Mouse (Mus musculus) right cerebral cortex, postnatal 14 days (tissue): ENCODE results near the gene 1700021F05Rik.
"Not testable (repeated sequence)": the region's sequence is repeated elsewhere in the genome, so short reads cannot be mapped to it uniquely, and the experiment has no call there.

Source experiments
- DNase-seq: peaks from one replicate; pipeline ENCODE4 v3.0.0; 2022

1700021F05Rik gene

DNA sequence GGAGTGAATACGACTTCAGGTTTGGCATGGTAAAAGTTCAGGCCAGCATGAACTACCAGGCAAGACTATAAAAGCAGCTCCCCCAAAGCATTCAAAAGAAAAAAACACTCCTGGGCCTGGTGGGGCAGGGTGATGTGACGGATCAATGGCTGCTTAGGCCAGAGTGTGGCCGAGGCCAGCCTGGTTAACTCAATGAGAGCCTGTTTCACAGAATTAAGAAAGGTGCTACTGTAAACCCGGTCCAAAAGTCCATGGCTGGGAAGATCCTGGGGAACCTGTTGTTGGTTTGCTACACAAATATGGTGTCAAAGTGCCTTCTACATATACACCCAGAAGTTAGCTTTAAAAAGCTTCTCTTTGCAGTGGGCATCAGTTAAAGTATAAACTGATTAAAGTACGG, 2.0 kb downstream of the 1700021F05Rik start:
- no peak for DNase-seq

DNA sequence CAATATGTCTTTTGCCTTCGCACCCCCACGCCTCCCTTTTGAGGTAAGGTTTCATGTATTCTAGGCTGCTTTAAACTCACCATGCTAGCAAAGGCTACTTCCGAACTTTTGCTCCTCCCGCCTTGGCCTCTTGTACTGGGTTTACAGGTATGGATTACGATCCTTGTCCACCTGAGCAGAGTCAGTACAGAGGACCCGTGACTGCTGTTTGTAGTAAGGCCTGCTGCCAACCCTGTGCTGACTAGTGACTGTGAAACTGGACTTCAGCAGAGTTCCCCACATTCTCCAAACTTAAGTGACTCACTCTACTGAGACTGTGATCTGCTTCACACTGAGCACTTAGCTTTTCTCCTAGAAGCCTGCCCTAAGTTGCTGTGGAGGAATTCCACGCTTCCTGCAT, 3.1 kb downstream of the 1700021F05Rik start:
- no peak for DNase-seq

GRCm38 (mm10) chr10:43534382-43534781, 6.4 kb downstream of the 1700021F05Rik start:
- DNase-seq, result no peak

DNA sequence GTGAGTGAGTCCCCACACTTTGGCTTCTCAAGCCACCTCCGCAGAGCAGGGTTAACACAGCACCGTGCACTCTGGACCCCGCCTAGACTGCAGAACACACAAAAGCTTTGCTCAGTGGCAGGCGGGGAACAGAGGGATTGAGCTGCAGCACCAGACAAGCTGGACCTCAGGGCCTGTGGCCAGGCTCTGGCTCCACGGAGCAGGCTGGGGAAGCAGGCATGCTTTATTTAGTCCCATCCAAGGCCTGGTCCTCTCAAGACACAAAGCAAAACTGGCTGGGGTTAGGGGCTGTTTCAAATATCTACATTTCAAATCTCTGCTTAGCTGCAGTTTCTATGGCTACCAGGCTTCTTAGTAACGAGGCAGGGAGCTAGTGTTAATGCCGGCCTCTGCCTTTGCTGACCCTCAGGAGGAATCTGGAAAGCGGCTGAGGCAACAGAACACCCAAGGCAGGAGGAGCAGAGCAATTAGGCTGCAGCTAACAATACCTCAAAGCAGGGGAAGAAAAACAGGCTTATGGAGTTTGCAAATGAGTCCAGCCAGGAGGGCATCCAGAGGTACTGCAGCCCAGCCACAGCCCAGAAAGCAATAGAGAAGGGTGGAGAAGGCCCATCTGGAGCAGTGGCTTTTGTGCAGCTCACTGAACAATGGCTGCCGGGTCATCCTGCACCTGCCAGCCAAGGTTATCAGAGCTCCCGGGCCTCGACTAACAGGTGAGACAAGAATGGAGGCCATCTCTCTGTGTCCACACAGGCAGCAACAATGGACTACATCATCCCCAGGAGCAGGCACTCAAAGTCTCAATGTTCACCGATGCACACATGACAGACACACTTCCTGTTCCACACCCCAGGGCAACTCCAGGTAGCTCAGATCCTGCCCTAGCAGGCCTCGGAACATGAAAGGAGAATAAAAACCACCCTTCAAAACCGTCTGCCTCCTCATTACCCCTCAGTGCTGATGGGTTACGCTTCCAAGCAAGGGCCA, 13.2 kb downstream of the 1700021F05Rik start:
- no peak for DNase-seq

DNA sequence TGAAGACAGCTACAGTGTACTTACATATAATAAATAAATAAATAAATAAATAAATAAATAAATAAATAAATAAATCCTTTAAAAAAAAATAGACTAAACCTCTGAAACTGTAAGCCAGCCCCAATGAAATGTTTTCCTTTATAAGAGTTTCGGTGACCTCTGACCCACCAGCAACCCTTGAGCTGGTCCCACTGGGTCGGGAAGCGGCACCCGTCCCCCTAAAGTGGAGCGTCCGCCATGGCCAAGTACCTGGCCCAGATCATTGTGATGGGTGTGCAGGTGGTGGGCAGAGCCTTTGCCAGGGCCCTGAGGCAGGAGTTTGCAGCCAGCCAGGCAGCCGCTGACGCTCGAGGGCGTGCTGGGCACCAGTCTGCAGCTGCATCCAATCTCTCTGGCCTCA, 16.9 kb downstream of the 1700021F05Rik start, which contains the start of gene Gm9803:
TSS of gene Gm9803 (plus strand) at position 154 of the 400 bp plus-strand sequence.
- not testable (repeated sequence) for DNase-seq

DNA sequence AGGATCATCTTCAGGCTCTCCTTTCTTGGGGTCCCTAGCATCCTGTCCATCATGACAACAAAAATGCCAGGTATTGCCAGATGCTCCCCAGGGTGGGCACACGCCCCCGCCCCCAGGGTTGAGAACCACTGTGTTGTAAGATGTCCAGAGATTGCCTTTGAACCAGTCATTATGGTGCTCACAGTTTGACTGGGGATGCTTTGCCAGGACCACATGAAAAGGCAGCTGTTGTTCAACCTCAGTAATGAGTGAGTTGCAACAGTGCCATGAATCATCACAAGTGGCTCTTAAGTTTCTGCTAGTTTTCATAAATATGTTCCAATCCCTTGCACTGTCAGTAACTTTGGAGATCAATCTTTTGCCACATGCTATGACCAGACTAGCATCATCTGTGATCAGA, 20.8 kb downstream of the 1700021F05Rik start:
- no peak for DNase-seq

DNA sequence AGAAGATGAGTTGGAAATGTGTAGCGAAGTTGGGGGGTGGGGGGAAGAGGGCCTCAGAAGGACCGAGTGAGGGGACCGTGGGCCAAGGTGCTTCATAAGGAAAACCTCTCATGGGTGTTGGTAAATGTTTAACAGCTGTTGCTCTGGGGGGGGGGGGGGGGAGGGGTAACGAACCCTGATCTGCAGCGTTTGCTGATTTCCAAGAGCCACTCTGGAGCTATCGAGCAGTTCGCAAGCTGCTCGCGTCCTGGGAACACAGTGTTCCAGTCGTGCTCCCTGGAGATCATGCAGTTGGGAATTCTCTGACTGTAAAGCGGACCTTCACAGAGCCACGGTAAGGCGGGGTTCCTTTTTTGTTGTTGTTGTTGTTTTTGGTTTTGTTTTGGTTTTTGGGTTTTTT, 22.4 kb downstream of the 1700021F05Rik start:
- no peak for DNase-seq

- no peak for DNase-seq
Observed at GRCm38 (mm10) chr10:43517836-43518235, 23.0 kb downstream of the 1700021F05Rik start.

- no peak for DNase-seq
Observed at GRCm38 (mm10) chr10:43516992-43517660, 23.7 kb downstream of the 1700021F05Rik start.

DNA sequence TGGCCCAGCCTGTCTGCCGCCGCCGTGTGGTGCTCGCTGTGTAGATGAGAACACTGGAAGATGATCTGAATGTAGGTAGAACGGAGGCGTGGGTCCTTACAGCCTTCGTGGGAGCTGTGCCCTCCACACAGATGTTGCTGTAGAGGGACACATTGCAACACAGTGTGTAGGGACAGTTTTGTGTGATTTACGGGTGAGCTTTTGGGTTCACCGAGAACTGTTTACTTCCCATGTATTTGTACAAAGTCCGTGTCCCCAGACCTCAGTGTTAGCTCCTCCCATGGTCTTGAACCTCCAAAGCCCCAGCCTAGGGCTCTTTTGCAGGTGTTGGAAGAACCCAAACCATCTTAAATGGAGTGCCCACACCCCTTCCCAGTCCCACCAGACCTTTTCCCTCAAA, 27.8 kb downstream of the 1700021F05Rik start:
- DNase-seq, result no peak

- no peak for DNase-seq
Observed at GRCm38 (mm10) chr10:43509228-43509627, 31.6 kb downstream of the 1700021F05Rik start.

DNA sequence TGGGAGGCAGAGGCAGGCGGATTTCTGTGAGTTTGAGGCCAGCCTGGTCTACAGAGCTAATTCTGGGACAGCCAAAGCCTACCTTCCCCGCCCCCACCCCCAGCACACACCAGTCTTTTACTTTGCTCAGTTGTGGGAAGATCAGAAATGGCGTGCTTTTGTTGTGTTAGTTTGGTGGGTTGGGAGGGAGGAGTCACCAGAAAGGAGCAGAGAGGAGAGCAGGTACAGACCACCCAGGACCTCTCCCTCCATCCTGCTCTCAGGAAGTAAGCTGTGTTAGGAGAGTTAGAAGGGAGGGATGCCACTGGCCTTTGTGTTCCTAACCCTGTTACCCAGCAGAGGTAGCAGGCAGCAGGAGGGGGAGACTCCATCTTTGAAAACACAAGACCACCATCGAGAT, 33.7 kb downstream of the 1700021F05Rik start:
- DNase-seq, result no peak

- no peak for DNase-seq
Observed at GRCm38 (mm10) chr10:43504291-43504690, 36.5 kb downstream of the 1700021F05Rik start.

DNA sequence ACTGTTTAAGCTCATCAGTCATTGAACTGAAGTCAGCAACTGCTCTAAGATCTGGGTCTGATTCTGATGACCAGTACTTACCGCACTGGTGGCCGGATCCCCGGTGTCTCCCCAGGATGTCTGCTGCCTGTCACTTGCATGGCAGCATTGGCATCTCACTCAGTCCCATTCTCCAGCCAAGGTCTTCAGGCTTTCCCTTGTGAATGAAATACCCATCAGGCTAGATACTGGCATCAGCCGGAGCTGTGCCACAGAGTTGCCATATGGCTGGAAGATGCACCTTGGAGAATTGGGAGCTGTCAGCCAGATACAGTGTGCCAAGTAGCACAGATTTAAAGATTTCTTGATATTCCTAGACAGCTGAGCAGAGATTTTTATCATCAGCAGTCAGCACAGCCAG, 38.2 kb downstream of the 1700021F05Rik start:
- no peak for DNase-seq

GRCm38 (mm10) chr10:43490846-43491245, 49.9 kb downstream of the 1700021F05Rik start:
- no peak for DNase-seq

DNA sequence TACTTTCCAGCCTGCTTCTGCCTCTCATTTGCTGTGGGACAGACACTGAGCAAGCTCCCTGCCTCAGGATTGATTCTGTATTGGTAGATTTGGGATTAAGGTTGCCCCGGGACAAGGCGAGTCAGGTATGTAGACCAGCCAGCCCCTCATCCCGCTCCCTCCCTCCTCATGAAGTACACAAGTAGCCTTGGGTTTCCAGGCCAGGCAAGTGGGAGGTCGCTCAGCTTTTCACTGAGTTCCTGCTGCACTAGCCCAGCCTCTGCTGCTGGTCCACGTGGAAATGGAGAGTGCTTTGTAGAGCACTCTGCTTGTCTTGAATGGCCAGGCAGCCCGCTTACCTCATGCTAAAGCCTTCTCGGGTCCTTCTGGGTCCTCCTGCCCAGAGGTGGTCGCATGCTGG, 50.8 kb downstream of the 1700021F05Rik start:
- no peak for DNase-seq

GRCm38 (mm10) chr10:43489550-43489949, 51.2 kb downstream of the 1700021F05Rik start:
- DNase-seq, result no peak

DNA sequence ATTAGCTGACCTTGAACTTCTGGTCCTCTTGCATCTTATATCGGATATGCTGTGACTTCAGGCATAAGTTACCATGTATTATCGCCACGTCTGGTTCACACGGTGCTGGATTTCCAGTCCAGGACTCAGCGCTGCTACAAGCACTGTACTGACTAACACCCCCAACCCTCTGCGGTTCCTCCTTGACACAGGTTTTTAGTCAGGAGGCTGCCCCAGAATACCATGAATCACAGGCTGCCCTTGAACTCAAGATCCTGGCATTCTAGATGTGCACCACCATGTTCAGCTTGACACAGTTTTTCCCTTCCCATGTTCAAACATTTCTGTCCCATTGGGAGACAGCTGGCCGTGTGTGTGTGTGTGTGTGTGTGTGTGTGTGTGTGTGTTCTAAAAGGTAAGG, 51.7 kb downstream of the 1700021F05Rik start:
- DNase-seq, result no peak

DNA sequence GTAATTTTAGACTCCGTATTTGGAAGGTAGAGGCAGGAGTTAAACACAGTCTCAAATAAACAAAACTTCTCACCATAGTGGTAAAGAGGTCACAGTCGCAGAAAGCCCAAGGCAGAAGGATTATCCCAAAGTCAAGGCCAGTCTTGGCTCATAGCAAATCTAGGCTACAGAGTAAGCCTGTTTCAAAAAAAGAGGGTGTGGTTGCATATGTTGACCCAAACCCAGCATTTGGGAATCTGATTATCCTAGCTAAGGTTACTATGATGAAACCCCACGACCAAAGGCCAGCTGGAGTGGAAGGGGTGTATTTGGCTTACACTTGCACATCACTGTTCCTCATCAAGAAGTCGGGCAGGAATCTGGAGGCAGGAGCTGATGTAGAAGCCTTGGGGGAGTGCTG, 52.5 kb downstream of the 1700021F05Rik start:
- no peak for DNase-seq

DNA sequence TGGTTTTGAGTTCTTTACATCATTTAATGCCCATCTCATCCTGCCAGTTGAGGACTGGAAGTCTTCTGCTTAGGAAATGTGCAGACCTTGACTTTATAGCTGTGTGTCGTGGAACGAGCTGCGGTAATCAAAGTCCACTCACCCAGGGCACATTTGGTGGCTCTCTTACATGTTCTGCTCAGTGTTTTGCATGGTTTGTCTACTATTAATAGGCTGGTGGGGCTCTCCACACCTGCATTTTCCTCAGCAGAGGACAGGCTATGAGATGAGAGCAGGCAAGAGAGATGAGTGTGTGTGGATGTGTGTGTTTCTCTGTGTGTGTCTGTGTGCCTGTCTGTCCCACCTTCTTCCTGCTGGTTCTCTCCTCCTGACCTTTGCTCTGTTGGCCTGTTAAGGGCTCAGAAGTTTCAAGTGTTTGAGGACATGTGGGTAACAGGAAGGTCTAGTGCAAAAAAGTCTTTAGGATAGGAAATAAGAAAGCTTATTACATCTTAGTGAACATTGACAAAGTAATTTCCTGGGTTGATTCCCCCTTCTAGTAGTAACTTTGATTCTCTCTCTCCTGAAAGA, 53.3 kb downstream of the 1700021F05Rik start:
- no peak for DNase-seq

DNA sequence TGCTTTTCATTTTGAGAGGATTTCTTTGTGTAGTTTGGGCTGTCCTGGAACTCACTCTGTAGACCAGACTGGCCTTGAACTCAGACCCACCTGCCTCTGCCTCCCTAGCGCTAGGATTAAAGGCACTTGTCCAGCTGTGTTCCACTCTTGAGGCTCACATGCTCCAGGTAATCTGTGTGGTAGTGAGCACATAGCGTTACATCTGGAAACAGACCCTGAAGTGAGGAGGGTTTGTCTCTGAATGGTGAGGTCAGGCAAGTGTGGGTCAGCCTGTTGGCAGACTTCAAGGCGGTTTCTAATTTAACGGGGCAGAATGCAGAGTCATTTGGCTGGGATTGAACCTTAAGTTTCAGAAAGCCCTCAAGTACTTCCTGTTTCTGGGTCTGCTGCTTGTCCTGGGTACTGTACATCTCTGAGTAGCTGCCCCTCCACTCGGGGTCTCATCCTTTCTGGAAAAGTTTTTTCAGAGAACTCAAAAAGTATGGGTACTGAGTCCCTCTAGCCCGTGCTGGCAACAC, 55.0 kb downstream of the 1700021F05Rik start:
- DNase-seq, result no peak

DNA sequence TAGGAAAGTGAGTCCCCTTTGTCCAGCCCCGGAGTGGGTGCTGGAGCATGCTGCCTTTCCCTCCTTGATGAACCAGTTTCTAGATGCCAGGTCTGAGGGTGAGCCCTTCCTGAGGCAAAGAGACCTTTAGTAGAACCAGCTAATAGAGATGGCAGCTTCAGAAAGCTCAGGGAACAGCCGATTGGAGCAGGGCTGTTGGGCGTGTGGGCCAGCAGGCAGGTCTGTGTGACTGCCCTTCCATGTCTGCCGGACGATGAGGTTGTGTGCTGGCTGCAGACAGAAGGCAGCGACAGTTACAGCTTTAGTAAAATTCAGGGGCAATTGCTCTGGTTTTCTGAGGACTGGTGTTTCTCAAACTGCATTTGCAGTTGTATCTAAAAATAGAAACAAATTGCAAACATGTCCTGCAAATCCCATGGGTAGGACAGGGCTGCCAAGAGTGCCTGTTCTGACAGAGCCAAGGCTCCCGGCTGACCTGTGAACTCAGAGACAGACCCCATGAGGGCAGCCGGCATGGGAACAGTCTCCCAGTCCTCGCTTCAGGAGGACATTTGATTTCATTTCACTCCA, 57.3 kb downstream of the 1700021F05Rik start:
- no peak for DNase-seq

DNA sequence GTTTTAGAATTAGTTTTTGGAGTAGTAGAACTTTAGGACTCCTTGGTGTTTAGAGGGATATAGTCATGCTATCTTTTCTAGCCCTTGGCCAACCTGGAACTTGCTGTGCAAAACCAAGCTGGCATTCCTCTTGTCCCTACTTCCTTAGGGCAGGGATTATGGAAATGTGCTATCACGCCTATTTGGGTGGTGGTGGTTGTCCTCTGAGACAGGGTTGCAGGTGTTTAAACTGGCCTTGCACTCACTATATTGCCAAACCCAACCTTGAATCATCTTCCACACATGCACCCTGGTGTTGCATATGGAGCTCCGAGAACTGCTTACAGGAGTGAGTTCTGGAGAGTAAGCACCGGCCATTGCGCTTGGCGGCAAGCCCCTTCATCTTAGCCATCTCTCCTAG, 58.8 kb downstream of the 1700021F05Rik start:
- DNase-seq, result no peak
